Mouse (Mus musculus): ENCODE results near the gene Ints6.

The Ints6 gene

GRCm38 (mm10) chr14:62761036-62761881 is at the start of gene Ints6:
Gene Ints6, minus strand, starts transcription at chr14:62761169.
- in situ Hi-C loops (cut with MboI; ENCODE audit: low pct_unique_long_range_greater_than_20kb in 1 of 2, low sequenced_read_pairs in 2 of 2, unreplicated experiment in 1 of 2): no loop called here

GRCm38 (mm10) chr14:62808661-62809523 is 47.9 kb upstream of the Ints6 start:
- in situ Hi-C loops (cut with MboI; ENCODE audit: low pct_unique_long_range_greater_than_20kb in 1 of 2, low sequenced_read_pairs in 2 of 2, unreplicated experiment in 1 of 2): no loop called here

- in situ Hi-C loops (cut with MboI; ENCODE audit: low pct_unique_long_range_greater_than_20kb in 1 of 2, low sequenced_read_pairs in 2 of 2, unreplicated experiment in 1 of 2): no loop called here
Measured at GRCm38 (mm10) chr14:62806921-62807320, 46.0 kb upstream of the Ints6 start.

- in situ Hi-C loops (cut with MboI; ENCODE audit: low pct_unique_long_range_greater_than_20kb in 1 of 2, low sequenced_read_pairs in 2 of 2, unreplicated experiment in 1 of 2): no loop called here
Measured at GRCm38 (mm10) chr14:62803204-62803603, 42.2 kb upstream of the Ints6 start.

- in situ Hi-C loops (cut with MboI; ENCODE audit: low pct_unique_long_range_greater_than_20kb in 1 of 2, low sequenced_read_pairs in 2 of 2, unreplicated experiment in 1 of 2): no loop called here
Measured at GRCm38 (mm10) chr14:62800791-62801190, 39.8 kb upstream of the Ints6 start.

GRCm38 (mm10) chr14:62798608-62799101 is 37.7 kb upstream of the Ints6 start:
- in situ Hi-C loops (cut with MboI; ENCODE audit: low pct_unique_long_range_greater_than_20kb in 1 of 2, low sequenced_read_pairs in 2 of 2, unreplicated experiment in 1 of 2): no loop called here

- in situ Hi-C loops (cut with MboI; ENCODE audit: low pct_unique_long_range_greater_than_20kb in 1 of 2, low sequenced_read_pairs in 2 of 2, unreplicated experiment in 1 of 2): no loop called here
Measured at GRCm38 (mm10) chr14:62795719-62796118, 34.8 kb upstream of the Ints6 start.

- in situ Hi-C loops (cut with MboI; ENCODE audit: low pct_unique_long_range_greater_than_20kb in 1 of 2, low sequenced_read_pairs in 2 of 2, unreplicated experiment in 1 of 2): no loop called here
Measured at GRCm38 (mm10) chr14:62789282-62789681, 28.3 kb upstream of the Ints6 start.

GRCm38 (mm10) chr14:62782981-62783380 is 22.0 kb upstream of the Ints6 start:
- in situ Hi-C loops (cut with MboI; ENCODE audit: low pct_unique_long_range_greater_than_20kb in 1 of 2, low sequenced_read_pairs in 2 of 2, unreplicated experiment in 1 of 2): no loop called here

- in situ Hi-C loops (cut with MboI; ENCODE audit: low pct_unique_long_range_greater_than_20kb in 1 of 2, low sequenced_read_pairs in 2 of 2, unreplicated experiment in 1 of 2): no loop called here
Measured at GRCm38 (mm10) chr14:62780520-62781316, 19.7 kb upstream of the Ints6 start.

- in situ Hi-C loops (cut with MboI; ENCODE audit: low pct_unique_long_range_greater_than_20kb in 1 of 2, low sequenced_read_pairs in 2 of 2, unreplicated experiment in 1 of 2): no loop called here
Measured at GRCm38 (mm10) chr14:62778095-62778494, 17.1 kb upstream of the Ints6 start.

- in situ Hi-C loops (cut with MboI; ENCODE audit: low pct_unique_long_range_greater_than_20kb in 1 of 2, low sequenced_read_pairs in 2 of 2, unreplicated experiment in 1 of 2): no loop called here
Measured at GRCm38 (mm10) chr14:62775034-62775433, 14.1 kb upstream of the Ints6 start.

GRCm38 (mm10) chr14:62774246-62774645 is 13.3 kb upstream of the Ints6 start:
- in situ Hi-C loops (cut with MboI; ENCODE audit: low pct_unique_long_range_greater_than_20kb in 1 of 2, low sequenced_read_pairs in 2 of 2, unreplicated experiment in 1 of 2): no loop called here

- in situ Hi-C loops (cut with MboI; ENCODE audit: low pct_unique_long_range_greater_than_20kb in 1 of 2, low sequenced_read_pairs in 2 of 2, unreplicated experiment in 1 of 2): no loop called here
Measured at GRCm38 (mm10) chr14:62773766-62774165, 12.8 kb upstream of the Ints6 start.

- in situ Hi-C loops (cut with MboI; ENCODE audit: low pct_unique_long_range_greater_than_20kb in 1 of 2, low sequenced_read_pairs in 2 of 2, unreplicated experiment in 1 of 2): no loop called here
Measured at GRCm38 (mm10) chr14:62765398-62765797, 4.4 kb upstream of the Ints6 start.

GRCm38 (mm10) chr14:62764371-62764770 is 3.4 kb upstream of the Ints6 start:
- in situ Hi-C loops (cut with MboI; ENCODE audit: low pct_unique_long_range_greater_than_20kb in 1 of 2, low sequenced_read_pairs in 2 of 2, unreplicated experiment in 1 of 2): no loop called here

- in situ Hi-C loops (cut with MboI; ENCODE audit: low pct_unique_long_range_greater_than_20kb in 1 of 2, low sequenced_read_pairs in 2 of 2, unreplicated experiment in 1 of 2): no loop called here
Measured at GRCm38 (mm10) chr14:62761943-62762342, 974 bp upstream of the Ints6 start.

GRCm38 (mm10) chr14:62760321-62761035 is 491 bp downstream of the Ints6 start:
- in situ Hi-C loops (cut with MboI; ENCODE audit: low pct_unique_long_range_greater_than_20kb in 1 of 2, low sequenced_read_pairs in 2 of 2, unreplicated experiment in 1 of 2): no loop called here
